Mouse (Mus musculus) E14TG2a.4 (cell line): ENCODE results near the gene Olfr763.
"Not testable (repeated sequence)": the region's sequence is repeated elsewhere in the genome, so short reads cannot be mapped to it uniquely, and the experiment has no call there.

Experiments
- H3K27me3 ChIP-seq: 2 replicates; pipeline ENCODE4 v1.6.1; 2014; ENCODE audit warnings: low read length, control low read depth; ENCODE audit not compliant: insufficient read depth
- H3K36me3 ChIP-seq: 2 replicates; pipeline ENCODE4 v1.6.1; 2014; ENCODE audit warnings: low read length, control low read depth; ENCODE audit not compliant: insufficient read depth
- H3K4me1 ChIP-seq: replicated peaks from 2 replicates; pipeline ENCODE4 v1.6.1; 2014; ENCODE audit warnings: low read depth, low read length, control low read depth
- H3K4me3 ChIP-seq: replicated peaks from 2 replicates; pipeline ENCODE4 v1.5.1; 2014; ENCODE audit warnings: mild to moderate bottlenecking, low read length
- H3K9me3 ChIP-seq: 2 replicates; pipeline ENCODE4 v1.6.1; 2014; ENCODE audit warnings: low read length, control low read depth
- CTCF ChIP-seq: conservative IDR thresholded peaks from 2 replicates; pipeline ENCODE4 v1.5.1; 2014; ENCODE audit warnings: low read length
- NANOG ChIP-seq: IDR thresholded peaks from 2 replicates; pipeline ENCODE4 v1.6.1; 2014; ENCODE audit warnings: borderline replicate concordance, low read length, mixed read lengths
- POU5F1 ChIP-seq: IDR thresholded peaks from 2 replicates; pipeline ENCODE4 v1.6.1; 2014; ENCODE audit warnings: low read length, borderline replicate concordance

Olfr763 gene

DNA sequence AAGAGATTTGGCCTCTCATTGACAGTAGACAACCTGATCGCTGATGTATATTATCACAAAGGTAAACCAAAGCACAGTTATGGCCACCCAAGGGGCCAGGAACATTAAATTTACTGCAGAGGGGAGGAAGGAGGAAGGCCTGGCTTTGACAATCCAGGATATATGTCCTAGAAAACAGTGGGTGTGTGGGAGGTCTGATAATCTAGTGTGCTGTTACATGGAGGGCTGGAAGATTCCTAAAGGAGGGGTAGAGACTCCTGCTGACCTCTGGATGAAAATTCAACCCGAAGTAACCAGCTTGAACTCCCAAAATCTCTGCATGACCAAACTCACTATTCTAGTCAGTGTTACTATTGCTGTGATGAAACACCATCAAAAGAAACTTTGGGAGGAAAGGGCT is 17.8 kb downstream of the Olfr763 start:
- Histone ChIP-seq H3K36me3 (no peaks in the 10 kb centered on the region), H3K4me3 (no peak overlapping the region), H3K4me1 (no peaks in the 10 kb centered on the region), H3K27me3 (no peaks in the 10 kb centered on the region), H3K9me3 (no peaks in the 10 kb centered on the region)
- no peak for TF ChIP-seq NANOG
- TF ChIP-seq CTCF, result no peak
- no peak for TF ChIP-seq POU5F1

DNA sequence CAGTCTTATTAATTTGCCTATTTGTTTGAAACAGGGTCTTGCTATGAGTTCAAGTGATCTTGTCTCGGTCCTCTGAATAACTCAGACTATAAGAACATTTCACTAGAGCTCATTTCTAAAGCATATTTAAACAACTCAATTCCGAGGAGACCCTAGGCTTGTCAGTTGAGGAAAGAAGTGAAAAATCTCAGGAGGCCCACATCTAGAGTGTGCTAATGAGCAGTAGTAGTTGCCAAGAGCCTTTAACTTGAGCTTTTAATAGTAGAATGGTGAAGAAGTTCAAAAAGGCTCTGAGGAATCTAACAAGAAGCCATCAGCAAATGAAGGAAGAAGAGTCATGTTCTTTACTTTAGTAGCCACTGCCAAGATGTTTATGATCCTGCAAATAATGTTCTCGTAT is 29.2 kb downstream of the Olfr763 start, which contains the start of gene Olfr764-ps1:
TSS of gene Olfr764-ps1 (minus strand) at position 101 of the 400 bp plus-strand sequence.
- Histone ChIP-seq H3K27me3 (no peaks in the 10 kb centered on the region), H3K9me3 (peaks cover 39% of the 10 kb centered on the region), H3K36me3 (no peaks in the 10 kb centered on the region), H3K4me3 (no peak within 1 kb of the TSS), H3K4me1 (no peaks in the 10 kb centered on the region)
- TF ChIP-seq NANOG, result no peak
- TF ChIP-seq POU5F1, result no peak
- no peak for TF ChIP-seq CTCF

DNA sequence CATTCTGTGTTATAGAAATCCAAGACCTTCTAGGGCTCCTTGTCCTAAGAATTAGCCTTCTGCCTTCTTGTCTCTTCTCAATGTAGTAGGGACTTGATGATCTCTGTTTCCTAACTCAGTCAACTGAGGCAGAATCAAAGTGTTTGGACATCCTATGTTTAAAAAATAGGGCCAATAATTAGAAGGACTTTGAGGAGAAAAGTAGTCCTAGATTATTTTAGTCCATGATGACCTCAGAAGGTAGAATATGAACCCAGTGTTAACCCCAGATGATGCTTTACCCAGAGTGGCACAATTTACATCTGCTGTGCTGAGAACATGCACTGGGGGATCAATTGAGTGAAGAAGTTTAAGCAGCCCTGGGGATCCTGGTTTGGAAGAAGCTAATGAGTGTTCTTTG is 39.3 kb downstream of the Olfr763 start, which contains the start of gene Olfr765:
TSS of gene Olfr765 (minus strand) at position 101 of the 400 bp plus-strand sequence.
- H3K4me3 ChIP-seq, H3K27me3 ChIP-seq, H3K4me1 ChIP-seq, H3K36me3 ChIP-seq, H3K9me3 ChIP-seq: not testable (repeated sequence)
